Mouse (Mus musculus) ES-Bruce4 (cell line): ENCODE data around the gene Sqstm1. TPM values are rescaled to one million over a fixed set of nuclear protein-coding genes. Genes with fewer than 3 reads are reported as not detected.
A peak's percentile ranks its signal among the peaks of the same experiment; 100 is the strongest.

ENCODE experiments used
- H3K27ac ChIP-seq: 2 replicates; pipeline ENCODE4 v1.5.1; 2012; ENCODE audit warnings: low read length, inconsistent platforms; ENCODE audit not compliant: insufficient read depth
- H3K27me3 ChIP-seq: 2 replicates; pipeline ENCODE4 v1.6.1; 2012; ENCODE audit warnings: mild to moderate bottlenecking, low read length, inconsistent platforms; ENCODE audit not compliant: control insufficient read depth, poor library complexity, insufficient read depth, severe bottlenecking
- H3K36me3 ChIP-seq: 2 replicates; pipeline ENCODE4 v1.6.1; 2012; ENCODE audit warnings: inconsistent platforms, mild to moderate bottlenecking, low read length, moderate library complexity; ENCODE audit not compliant: control insufficient read depth, poor library complexity, insufficient read depth, severe bottlenecking
- H3K4me1 ChIP-seq: one replicate; pipeline ENCODE4 v1.8.1; 2011; ENCODE audit warnings: low read length; ENCODE audit not compliant: control insufficient read depth, insufficient read depth
- H3K4me3 ChIP-seq: 2 replicates; pipeline ENCODE4 v1.5.1; 2011; ENCODE audit warnings: low read depth, mild to moderate bottlenecking, low read length
- H3K9ac ChIP-seq: 2 replicates; pipeline ENCODE4 v1.6.1; 2012; ENCODE audit warnings: low read depth, mild to moderate bottlenecking, inconsistent platforms; ENCODE audit not compliant: poor library complexity, severe bottlenecking
- H3K9me3 ChIP-seq: replicated peaks from 2 replicates; pipeline ENCODE4 v1.6.1; 2012; ENCODE audit warnings: mild to moderate bottlenecking, low read length, inconsistent platforms; ENCODE audit not compliant: control insufficient read depth, poor library complexity, insufficient read depth, severe bottlenecking
- CTCF ChIP-seq: IDR thresholded peaks from one replicate; pipeline ENCODE4 v1.8.1; 2011; ENCODE audit warnings: low read depth, low read length
- EP300 ChIP-seq: IDR thresholded peaks from 2 replicates; pipeline ENCODE4 v1.6.1; 2011; ENCODE audit warnings: low read depth, low read length; ENCODE audit not compliant: insufficient read depth
- POLR2A ChIP-seq: IDR thresholded peaks from one replicate; pipeline ENCODE4 v1.8.1; 2011; ENCODE audit warnings: low read length; ENCODE audit not compliant: insufficient read depth
- polyA plus RNA-seq: library from polyadenylated mRNA; stranded (reverse); fragments of >200 nt; gene quantifications from 2 replicates; pipeline ENCODE4 v1.2.4, GENCODE M21; 2011; ENCODE audit warnings: low read depth; ENCODE audit not compliant: missing spikeins, insufficient read depth, insufficient read length

The Sqstm1 gene
- polyA plus RNA-seq, 1 experiment, result 259 TPM

- H3K4me3 ChIP-seq, result no peak overlapping the region
- peaks cover 8% of the 10 kb centered on the region for H3K4me1 ChIP-seq
- no peaks in the 10 kb centered on the region for H3K36me3 ChIP-seq
- TF ChIP-seq EP300, result no peak
- TF ChIP-seq POLR2A, result no peak
- no peak for TF ChIP-seq CTCF
- H3K27me3 ChIP-seq, result no peaks in the 10 kb centered on the region
- no peaks in the 10 kb centered on the region for H3K9me3 ChIP-seq
- no peak overlapping the region for H3K9ac ChIP-seq
- no peak overlapping the region for H3K27ac ChIP-seq
These were observed 17.1 kb upstream of the Sqstm1 start for GRCm38 (mm10) chr11:50227736-50228135.

GRCm38 (mm10) chr11:50227226-50227625, 16.6 kb upstream of the Sqstm1 start:
- Histone ChIP-seq H3K9ac (no peak overlapping the region), H3K4me3 (no peak overlapping the region), H3K9me3 (no peaks in the 10 kb centered on the region), H3K27ac (no peak overlapping the region), H3K27me3 (no peaks in the 10 kb centered on the region), H3K4me1 (peaks cover 8% of the 10 kb centered on the region), H3K36me3 (no peaks in the 10 kb centered on the region)
- TF ChIP-seq CTCF (no peak), EP300 (no peak), POLR2A (no peak)

GRCm38 (mm10) chr11:50226406-50226805, 15.8 kb upstream of the Sqstm1 start:
- no peak for TF ChIP-seq EP300
- TF ChIP-seq CTCF, result no peak
- no peak for TF ChIP-seq POLR2A
- Histone ChIP-seq H3K4me1 (peaks cover 8% of the 10 kb centered on the region), H3K9me3 (no peaks in the 10 kb centered on the region), H3K9ac (peak overlapping the region; percentile 85), H3K27me3 (no peaks in the 10 kb centered on the region), H3K36me3 (no peaks in the 10 kb centered on the region), H3K27ac (no peak overlapping the region), H3K4me3 (peak overlapping the region; percentile 64)

GRCm38 (mm10) chr11:50225611-50226378, 15.2 kb upstream of the Sqstm1 start:
- H3K9ac ChIP-seq, result peak overlapping the region; percentile 85
- H3K27me3 ChIP-seq, result no peaks in the 10 kb centered on the region
- TF ChIP-seq POLR2A, result no peak
- TF ChIP-seq EP300, result no peak
- no peak for TF ChIP-seq CTCF
- H3K27ac ChIP-seq, result no peak overlapping the region
- H3K4me1 ChIP-seq, result peaks cover 8% of the 10 kb centered on the region
- no peaks in the 10 kb centered on the region for H3K36me3 ChIP-seq
- H3K4me3 ChIP-seq, result peak overlapping the region; percentile 64
- no peaks in the 10 kb centered on the region for H3K9me3 ChIP-seq

GRCm38 (mm10) chr11:50224671-50225530, 14.3 kb upstream of the Sqstm1 start:
- Histone ChIP-seq H3K27me3 (no peaks in the 10 kb centered on the region), H3K4me1 (peaks cover 6% of the 10 kb centered on the region), H3K27ac (no peak overlapping the region), H3K9me3 (no peaks in the 10 kb centered on the region), H3K36me3 (no peaks in the 10 kb centered on the region), H3K9ac (peak overlapping the region; percentile 85), H3K4me3 (peak overlapping the region; percentile 84)
- TF ChIP-seq POLR2A (no peak), CTCF (no peak), EP300 (no peak)
